Mouse (Mus musculus) hindbrain, embryonic 10.5 days (tissue): ENCODE results near the gene Stap2. TPM values are rescaled to one million over a fixed set of nuclear protein-coding genes. Genes with fewer than 3 reads are reported as not detected.

Experiments used
- DNase-seq: peaks from one replicate; pipeline ENCODE4 v3.0.0-alpha.2; 2017; ENCODE audit warnings: low spot score
- H3K27ac ChIP-seq: fragments of 300-500 bp; sonication (generic); 2 replicates; pipeline ENCODE4 v1.5.1; 2016; ENCODE audit warnings: mild to moderate bottlenecking, moderate library complexity
- H3K27me3 ChIP-seq: fragments of 300-500 bp; sonication (generic); 2 replicates; pipeline ENCODE4 v1.6.1; 2016; ENCODE audit warnings: mild to moderate bottlenecking; ENCODE audit not compliant: poor library complexity, insufficient read depth, severe bottlenecking
- H3K36me3 ChIP-seq: fragments of 300-500 bp; sonication (generic); 2 replicates; pipeline ENCODE4 v1.6.1; 2016; ENCODE audit warnings: mild to moderate bottlenecking, moderate library complexity
- H3K4me1 ChIP-seq: fragments of 300-500 bp; sonication (generic); replicated peaks from 2 replicates; pipeline ENCODE4 v1.6.1; 2016; ENCODE audit warnings: mild to moderate bottlenecking
- H3K4me3 ChIP-seq: fragments of 300-500 bp; sonication (generic); 2 replicates; pipeline ENCODE4 v1.5.1; 2016; ENCODE audit warnings: mild to moderate bottlenecking, moderate library complexity
- H3K9me3 ChIP-seq: fragments of 300-500 bp; sonication (generic); 2 replicates; pipeline ENCODE4 v1.6.1; 2016; ENCODE audit warnings: mild to moderate bottlenecking, moderate library complexity
- WGBS: fragments of 180-500 bp; shearing (Covaris S2); methylation state at CpG from one replicate; pipeline ENCODE4 v1.1.7; 2016; 5-methylcytosine and 5-hydroxymethylcytosine counted together
- polyA plus RNA-seq: library from polyadenylated mRNA; unstranded; fragments of >200 nt; fragmentation: Nextera tagmentation; extraction: Ambion mirVana; gene quantifications from 2 replicates; pipeline ENCODE4 v1.2.1, GENCODE M21; 2016

The Stap2 gene
- polyA plus RNA-seq, 1 experiment from 2014 or later, result 6.0 TPM

GRCm38 (mm10) chr17:56021161-56021910, 16.0 kb upstream of the Stap2 start:
- no peaks in the 10 kb centered on the region for H3K9me3 ChIP-seq
- WGBS, result 88% methylated on average over 4 of the region's 4 CpGs
- 0 out of 2 replicates have a peak overlapping the region, but pooled peaks have one; percentile 40 for H3K27ac ChIP-seq
- no peak overlapping the region for H3K4me3 ChIP-seq
- H3K36me3 ChIP-seq, result peaks cover 84% of the 10 kb centered on the region
- peaks cover 29% of the 10 kb centered on the region for H3K4me1 ChIP-seq
- no peak for DNase-seq
- H3K27me3 ChIP-seq, result no peaks in the 10 kb centered on the region

DNA sequence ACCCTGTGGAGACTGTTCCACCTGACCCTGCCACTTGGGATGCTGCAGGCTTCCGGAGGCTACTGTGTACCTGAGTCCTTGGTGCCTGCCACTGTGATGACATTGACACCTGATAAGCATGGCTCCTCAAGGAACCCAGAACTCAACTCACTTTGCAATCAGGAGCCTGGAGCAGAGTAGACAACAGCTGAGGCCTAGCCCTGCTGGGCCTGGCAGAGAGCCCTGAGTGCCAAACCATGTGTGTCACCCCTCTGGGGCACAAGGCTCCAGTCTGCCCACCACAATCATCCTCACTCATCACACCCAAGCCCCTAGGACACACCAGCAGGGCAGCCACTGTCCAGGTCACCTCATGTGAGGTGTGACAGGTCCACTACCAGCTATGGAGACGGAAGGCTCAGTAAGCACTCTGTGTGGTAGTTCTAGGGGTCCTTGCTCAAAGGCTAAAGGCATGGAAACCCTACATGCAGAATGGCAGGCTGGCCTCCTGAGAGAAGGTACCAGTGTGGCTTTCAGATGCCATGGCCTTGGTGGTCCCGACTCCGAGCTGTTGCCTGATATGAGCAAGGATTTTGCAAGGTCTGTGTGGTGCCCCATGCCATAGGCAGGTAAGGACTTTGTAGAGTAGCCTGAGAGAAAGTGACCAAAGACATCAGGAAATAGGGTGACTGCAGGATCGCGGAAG, 15.2 kb upstream of the Stap2 start:
- Histone ChIP-seq H3K4me1 (peaks cover 29% of the 10 kb centered on the region), H3K9me3 (no peaks in the 10 kb centered on the region), H3K4me3 (no peak overlapping the region), H3K36me3 (peaks cover 87% of the 10 kb centered on the region), H3K27me3 (no peaks in the 10 kb centered on the region), H3K27ac (no peak overlapping the region)
- WGBS, result 94% methylated on average over 6 of the region's 6 CpGs
- DNase-seq, result no peak

DNA sequence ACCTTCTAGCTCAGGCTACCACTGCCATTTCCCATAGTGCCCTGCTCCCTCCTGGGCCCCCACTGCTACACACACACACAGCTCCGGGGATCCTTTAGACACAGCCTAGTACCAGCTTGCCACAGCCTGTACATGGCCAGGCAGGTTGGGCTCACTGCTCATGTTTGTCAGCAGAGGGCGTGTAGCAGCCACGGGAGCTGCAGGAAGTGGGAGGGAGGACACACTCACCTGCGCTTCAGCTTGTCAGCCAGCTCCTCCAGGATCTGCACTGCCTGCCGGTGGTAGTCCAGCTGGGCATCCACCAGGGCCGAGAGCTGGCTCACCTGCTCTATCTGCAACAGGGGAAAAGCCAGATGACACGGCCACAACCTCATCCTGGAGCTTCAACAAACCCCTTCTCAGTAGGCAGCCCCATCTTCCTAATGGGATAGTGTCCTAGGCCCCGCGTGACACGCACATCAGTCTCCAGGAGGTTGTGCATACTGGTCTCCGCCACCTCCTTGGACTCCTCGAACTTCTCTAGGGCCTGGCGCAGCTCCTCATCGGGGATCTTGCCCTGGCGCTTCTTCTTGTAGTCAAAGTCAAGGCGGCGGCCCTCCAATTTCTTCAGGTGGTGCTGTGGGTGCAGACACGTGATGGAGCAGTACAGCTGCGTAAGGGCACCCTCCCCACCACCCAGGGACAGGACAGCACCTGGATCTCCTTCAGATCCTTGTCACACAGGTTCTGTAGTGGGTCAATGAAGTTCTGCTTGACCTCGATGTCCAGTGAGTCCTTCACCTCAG, 13.2 kb upstream of the Stap2 start:
- Histone ChIP-seq H3K9me3 (no peaks in the 10 kb centered on the region), H3K36me3 (peaks cover 89% of the 10 kb centered on the region), H3K4me1 (peaks cover 22% of the 10 kb centered on the region), H3K27me3 (no peaks in the 10 kb centered on the region), H3K27ac (no peak overlapping the region), H3K4me3 (no peak overlapping the region)
- no peak for DNase-seq
- WGBS, result 77% methylated on average over 20 of the region's 20 CpGs

- Histone ChIP-seq H3K27ac (no peak overlapping the region), H3K36me3 (peaks cover 91% of the 10 kb centered on the region), H3K4me1 (peaks cover 16% of the 10 kb centered on the region), H3K27me3 (no peaks in the 10 kb centered on the region), H3K4me3 (no peak overlapping the region), H3K9me3 (no peaks in the 10 kb centered on the region)
- DNase-seq, result no peak
- WGBS, result 88% methylated on average over 7 of the region's 7 CpGs
Observed at GRCm38 (mm10) chr17:56017848-56018247, 12.5 kb upstream of the Stap2 start.

DNA sequence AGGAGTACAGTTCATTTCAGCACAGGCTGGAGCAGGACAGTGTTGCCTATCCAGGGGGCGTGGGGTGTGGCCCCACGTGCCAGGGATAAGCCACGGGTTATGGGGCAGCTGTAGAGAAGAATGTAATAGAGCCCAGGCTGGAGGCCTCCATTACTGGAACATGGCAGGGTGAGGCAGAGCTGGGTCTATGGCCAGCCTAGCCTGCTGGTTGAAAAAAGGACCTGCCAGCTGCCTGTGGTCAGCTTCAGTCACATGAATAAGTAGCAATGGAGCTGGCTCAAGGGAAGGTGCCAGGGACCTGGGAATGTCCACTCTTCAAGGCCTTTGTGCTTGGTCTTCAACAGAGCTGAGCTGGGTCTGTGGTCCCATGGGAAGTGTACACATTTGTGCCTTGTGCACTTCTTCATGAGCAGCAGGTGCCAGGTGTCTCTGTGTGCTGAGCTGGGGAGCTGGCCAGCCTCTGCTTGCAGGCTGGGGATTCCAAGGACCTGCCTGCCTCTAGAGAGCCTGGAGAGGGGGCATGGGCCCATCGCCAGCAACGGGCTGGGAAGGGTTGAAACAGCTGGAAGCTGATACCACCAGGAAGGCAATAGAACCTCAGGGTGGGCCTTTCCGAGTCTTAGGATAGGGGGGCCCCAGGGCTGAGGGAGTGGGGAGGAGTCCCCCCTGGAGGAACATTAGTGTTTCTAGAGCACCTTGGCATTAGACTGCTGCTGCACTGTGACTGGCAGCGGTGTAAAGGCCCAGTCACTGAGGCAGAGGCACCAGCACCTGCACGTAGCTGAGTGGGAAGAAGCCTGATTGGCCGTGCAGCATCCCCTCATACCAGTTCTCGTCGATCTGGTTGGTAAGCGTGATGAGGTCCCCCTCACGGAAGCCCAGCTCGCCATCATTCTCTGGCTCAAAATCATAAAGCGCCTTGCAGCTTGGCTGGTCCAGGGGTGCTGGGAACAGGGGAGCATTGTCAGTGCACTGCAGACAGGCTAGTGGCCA, 11.7 kb upstream of the Stap2 start:
- no peak overlapping the region for H3K4me3 ChIP-seq
- no peaks in the 10 kb centered on the region for H3K27me3 ChIP-seq
- H3K27ac ChIP-seq, result no peak overlapping the region
- peaks cover 91% of the 10 kb centered on the region for H3K36me3 ChIP-seq
- peaks cover 8% of the 10 kb centered on the region; the same call in 1 of the 2 replicates for H3K4me1 ChIP-seq
- no peaks in the 10 kb centered on the region for H3K9me3 ChIP-seq
- no peak for DNase-seq
- WGBS, result 85% methylated on average over 15 of the region's 15 CpGs

DNA sequence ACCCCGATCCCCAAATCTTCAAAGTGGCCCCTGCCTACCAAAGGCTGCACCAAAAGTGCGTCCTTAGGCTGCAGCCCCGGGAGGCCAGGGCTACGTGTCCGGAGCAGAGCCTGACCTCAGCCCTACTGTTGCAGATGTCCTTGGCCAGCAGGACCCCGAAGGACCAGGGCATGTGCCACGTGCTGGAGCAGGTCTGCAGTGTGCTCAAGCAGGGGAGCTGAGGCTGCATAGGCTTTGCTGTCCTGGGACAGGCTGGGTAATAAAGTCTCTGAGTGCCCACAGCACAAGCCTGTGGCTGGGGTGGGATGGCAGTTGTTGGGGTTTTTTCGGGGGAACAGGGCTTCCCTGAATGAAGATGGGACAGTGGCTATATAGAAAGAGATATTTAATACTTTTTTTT, 11.0 kb upstream of the Stap2 start:
- Histone ChIP-seq H3K9me3 (no peaks in the 10 kb centered on the region), H3K27me3 (no peaks in the 10 kb centered on the region), H3K36me3 (peaks cover 98% of the 10 kb centered on the region), H3K4me1 (peaks cover 4% of the 10 kb centered on the region), H3K4me3 (no peak overlapping the region), H3K27ac (no peak overlapping the region)
- no peak for DNase-seq
- WGBS, result 85% methylated on average over 8 of the region's 8 CpGs

DNA sequence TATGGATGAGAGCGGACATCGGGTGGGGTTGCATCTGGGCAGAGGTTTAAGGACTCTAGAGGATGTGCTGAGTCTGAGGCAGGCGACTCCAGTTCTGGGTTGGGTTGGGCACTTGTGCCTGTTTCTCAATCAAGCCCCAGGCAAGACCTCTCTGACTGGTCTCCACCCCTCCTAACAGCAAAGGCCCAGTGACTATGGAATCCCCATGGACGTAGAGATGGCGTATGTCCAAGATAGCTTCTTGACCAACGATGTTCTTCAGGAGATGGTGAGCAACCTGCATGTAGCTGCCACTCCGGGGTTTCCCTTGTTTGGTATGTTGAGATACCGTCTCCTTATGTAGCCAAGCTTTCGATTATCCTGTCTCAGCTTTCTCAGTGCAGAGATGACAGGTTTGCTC, 9.9 kb upstream of the Stap2 start:
- Histone ChIP-seq H3K36me3 (peaks cover 99% of the 10 kb centered on the region), H3K27me3 (no peaks in the 10 kb centered on the region), H3K27ac (no peak overlapping the region), H3K4me1 (peaks cover 14% of the 10 kb centered on the region), H3K4me3 (no peak overlapping the region), H3K9me3 (no peaks in the 10 kb centered on the region)
- no peak for DNase-seq
- 94% methylated on average over 9 of the region's 9 CpGs for WGBS

GRCm38 (mm10) chr17:56011441-56011840, 6.1 kb upstream of the Stap2 start:
- no peaks in the 10 kb centered on the region for H3K9me3 ChIP-seq
- peaks cover 61% of the 10 kb centered on the region for H3K36me3 ChIP-seq
- H3K27ac ChIP-seq, result no peak overlapping the region
- WGBS, result 91% methylated on average over 7 of the region's 7 CpGs
- no peak overlapping the region for H3K4me3 ChIP-seq
- H3K27me3 ChIP-seq, result no peaks in the 10 kb centered on the region
- peaks cover 44% of the 10 kb centered on the region for H3K4me1 ChIP-seq
- DNase-seq, result no peak

GRCm38 (mm10) chr17:56010681-56011080, 5.3 kb upstream of the Stap2 start:
- H3K27me3 ChIP-seq, result no peaks in the 10 kb centered on the region
- H3K4me1 ChIP-seq, result peaks cover 44% of the 10 kb centered on the region
- DNase-seq, result peak; percentile 82
- no peaks in the 10 kb centered on the region for H3K9me3 ChIP-seq
- WGBS, result 5% methylated on average over 9 of the region's 9 CpGs
- peak overlapping the region; percentile 94; the same call in 1 of the 2 replicates for H3K27ac ChIP-seq
- H3K36me3 ChIP-seq, result peaks cover 53% of the 10 kb centered on the region
- peak overlapping the region; percentile 82 for H3K4me3 ChIP-seq

GRCm38 (mm10) chr17:56010255-56010654, 4.9 kb upstream of the Stap2 start:
- Histone ChIP-seq H3K27ac (peak overlapping the region; percentile 94), H3K27me3 (0 out of 2 replicates have a peak, but pooled peaks cover 4% of the 10 kb centered on the region), H3K36me3 (peaks cover 49% of the 10 kb centered on the region), H3K9me3 (no peaks in the 10 kb centered on the region), H3K4me1 (peaks cover 44% of the 10 kb centered on the region), H3K4me3 (peak overlapping the region; percentile 82)
- no peak for DNase-seq
- WGBS, result 71% methylated on average over 14 of the region's 14 CpGs

- Histone ChIP-seq H3K27me3 (peaks cover 7% of the 10 kb centered on the region; the same call in 1 of the 2 replicates), H3K27ac (peak overlapping the region; percentile 94)
- 42% methylated on average over 2 of the region's 2 CpGs for WGBS
Observed at GRCm38 (mm10) chr17:56009962-56010240, 4.5 kb upstream of the Stap2 start.

More at GRCm38 (mm10) chr17:56009962-56010240, 4.5 kb upstream of the Stap2 start:
- Histone ChIP-seq H3K36me3 (peaks cover 46% of the 10 kb centered on the region), H3K9me3 (no peaks in the 10 kb centered on the region), H3K4me3 (peak overlapping the region; percentile 82), H3K4me1 (peaks cover 44% of the 10 kb centered on the region)
- no peak for DNase-seq
